Mouse (Mus musculus) limb, embryonic 10.5 days (tissue): ENCODE data around the gene Ddx28. TPM values are rescaled to one million over a fixed set of nuclear protein-coding genes. Genes with fewer than 3 reads are reported as not detected.
A peak's percentile ranks its signal among the peaks of the same experiment; 100 is the strongest.

ENCODE experiments used
- DNase-seq: peaks from one replicate; pipeline ENCODE4 v3.0.0-alpha.2; 2017; ENCODE audit warnings: low spot score
- H3K27ac ChIP-seq: fragments of 300-500 bp; sonication (generic); 2 replicates; pipeline ENCODE4 v1.5.1; 2016; ENCODE audit warnings: mild to moderate bottlenecking
- H3K27me3 ChIP-seq: fragments of 300-500 bp; sonication (generic); 2 replicates; pipeline ENCODE4 v1.6.1; 2016; ENCODE audit warnings: low read depth, mild to moderate bottlenecking; ENCODE audit not compliant: poor library complexity, severe bottlenecking
- H3K36me3 ChIP-seq: fragments of 300-500 bp; sonication (generic); 2 replicates; pipeline ENCODE4 v1.6.1; 2016; ENCODE audit warnings: mild to moderate bottlenecking, moderate library complexity
- H3K4me1 ChIP-seq: fragments of 300-500 bp; sonication (generic); 2 replicates; pipeline ENCODE4 v1.6.1; 2016
- H3K4me3 ChIP-seq: fragments of 300-500 bp; sonication (generic); 2 replicates; pipeline ENCODE4 v1.5.1; 2016; ENCODE audit warnings: mild to moderate bottlenecking, moderate library complexity
- H3K9me3 ChIP-seq: fragments of 300-500 bp; sonication (generic); replicated peaks from 2 replicates; pipeline ENCODE4 v1.6.1; 2016; ENCODE audit warnings: mild to moderate bottlenecking
- WGBS: fragments of 180-500 bp; shearing (Covaris S2); methylation state at CpG from one replicate; pipeline ENCODE4 v1.1.7; 2016; 5-methylcytosine and 5-hydroxymethylcytosine counted together
- polyA plus RNA-seq: library from polyadenylated mRNA; unstranded; fragments of >200 nt; fragmentation: Nextera tagmentation; extraction: Ambion mirVana; gene quantifications from 2 replicates; pipeline ENCODE4 v1.2.1, GENCODE M21; 2016

Ddx28 gene
- polyA plus RNA-seq, 1 experiment from 2014 or later, result 23.2 TPM

DNA sequence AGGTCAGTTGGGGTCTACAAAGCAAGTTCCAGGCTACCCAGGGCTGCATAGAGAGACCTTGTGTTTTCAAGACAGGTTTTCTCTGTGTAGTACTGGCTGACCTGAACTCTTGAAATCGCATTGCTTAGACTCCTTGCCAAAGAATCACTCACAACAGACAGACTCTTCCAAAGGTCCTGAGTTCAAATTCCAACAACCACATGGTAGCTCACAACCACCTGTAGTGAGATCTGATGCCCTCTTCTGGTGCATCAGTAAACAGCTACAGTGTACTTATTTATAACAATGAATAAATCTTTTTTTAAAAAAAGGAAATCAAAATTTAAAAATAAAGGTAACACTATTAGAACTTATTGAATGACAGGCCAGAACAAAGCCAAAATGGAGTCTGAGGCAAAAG is 30.5 kb downstream of the Ddx28 start:
- 95% methylated on average over 1 of the region's 1 CpGs for WGBS
- no peak for DNase-seq
- Histone ChIP-seq H3K4me3 (no peak overlapping the region), H3K27ac (no peak overlapping the region), H3K9me3 (no peaks in the 10 kb centered on the region; the same call in 1 of the 2 replicates), H3K27me3 (no peaks in the 10 kb centered on the region), H3K4me1 (no peaks in the 10 kb centered on the region), H3K36me3 (no peaks in the 10 kb centered on the region)

DNA sequence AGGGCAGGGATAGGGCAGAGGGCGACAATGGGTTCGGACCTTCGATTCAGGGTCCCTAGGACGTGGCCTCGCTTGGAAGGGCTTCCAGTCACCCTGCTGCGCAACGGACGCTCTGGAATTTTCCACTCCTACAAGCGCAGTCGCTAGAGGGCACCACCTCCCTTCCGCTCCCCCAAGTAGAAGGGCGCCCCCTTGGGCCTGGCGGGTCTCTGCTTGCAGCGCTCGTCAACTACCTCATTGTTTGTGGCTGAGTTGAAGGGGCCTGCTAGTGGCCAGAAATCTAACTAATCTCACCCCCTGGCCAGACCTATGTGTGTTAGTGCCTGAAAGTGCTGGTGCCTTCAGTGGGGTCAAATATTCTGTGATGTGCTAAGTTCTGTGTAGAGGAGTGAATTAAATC is 32.4 kb downstream of the Ddx28 start, which contains the start of gene Dpep3:
TSS of gene Dpep3 (minus strand) at position 105 of the 400 bp plus-strand sequence.
- H3K4me1 ChIP-seq, result no peaks in the 10 kb centered on the region
- no peaks in the 10 kb centered on the region for H3K27me3 ChIP-seq
- no peak within 1 kb of the TSS for H3K27ac ChIP-seq
- no peaks in the 10 kb centered on the region; the same call in 1 of the 2 replicates for H3K9me3 ChIP-seq
- DNase-seq, result no peak
- H3K4me3 ChIP-seq, result no peak within 1 kb of the TSS
- WGBS, result 91% methylated on average over 15 of the region's 15 CpGs
- no peaks in the 10 kb centered on the region for H3K36me3 ChIP-seq

DNA sequence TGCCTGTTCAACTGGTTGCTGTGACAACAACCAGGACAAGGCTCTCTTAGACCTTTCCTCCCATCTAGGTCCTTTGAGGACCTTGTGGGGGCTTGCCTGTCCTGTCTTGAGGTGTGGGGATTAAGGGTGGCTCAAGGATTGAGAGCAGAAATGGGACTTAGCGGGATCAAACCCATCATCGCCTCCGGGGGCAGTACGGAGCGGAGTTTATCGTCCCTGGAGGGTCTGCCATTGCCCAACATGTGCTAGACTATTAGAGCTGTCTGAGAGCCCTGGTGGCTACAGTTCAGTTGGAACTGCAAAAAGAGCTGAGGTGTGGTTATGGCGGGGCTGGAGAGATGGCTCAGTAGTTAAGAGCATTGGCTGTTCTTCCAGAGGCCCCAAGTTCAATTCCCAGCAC is 36.3 kb downstream of the Ddx28 start:
- no peaks in the 10 kb centered on the region; the same call in 1 of the 2 replicates for H3K9me3 ChIP-seq
- WGBS, result 69% methylated on average over 7 of the region's 7 CpGs
- DNase-seq, result no peak
- no peak overlapping the region for H3K27ac ChIP-seq
- no peaks in the 10 kb centered on the region for H3K36me3 ChIP-seq
- no peak overlapping the region for H3K4me3 ChIP-seq
- H3K4me1 ChIP-seq, result no peaks in the 10 kb centered on the region
- no peaks in the 10 kb centered on the region for H3K27me3 ChIP-seq

DNA sequence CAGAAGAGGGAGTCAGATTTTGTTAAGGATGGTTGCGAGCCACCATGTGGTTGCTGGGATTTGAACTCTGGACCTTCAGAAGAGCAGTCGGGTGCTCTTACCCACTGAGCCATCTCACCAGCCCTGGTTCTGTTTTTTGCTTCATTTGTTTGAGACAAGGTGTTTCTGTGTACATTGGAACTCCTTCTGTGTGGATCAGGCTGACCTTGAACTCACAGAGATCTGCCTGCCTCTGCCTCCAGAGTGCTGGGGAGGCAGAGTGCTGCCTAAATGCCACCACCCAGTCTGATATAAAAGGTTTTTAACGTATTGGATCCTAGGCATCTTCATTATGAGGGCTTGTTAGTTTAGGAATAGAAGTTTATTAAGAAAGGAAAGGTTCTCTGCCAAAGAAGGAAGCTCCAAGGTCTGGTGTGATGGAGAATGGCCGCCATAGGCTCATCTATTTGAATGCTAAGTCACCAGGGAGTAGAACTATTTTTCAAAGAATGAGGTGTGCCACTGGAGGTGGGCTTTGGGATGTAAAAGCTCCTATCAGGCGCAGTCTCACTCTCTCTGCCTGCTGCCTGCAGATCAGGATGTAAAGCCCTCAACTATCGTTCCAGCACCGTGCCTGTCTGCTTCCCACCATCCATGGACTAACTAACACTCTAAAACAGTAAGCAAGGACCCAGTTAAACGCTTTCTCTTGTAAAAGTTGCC is 40.5 kb downstream of the Ddx28 start:
- Histone ChIP-seq H3K4me3 (no peak overlapping the region), H3K9me3 (no peaks in the 10 kb centered on the region), H3K27ac (no peak overlapping the region), H3K36me3 (no peaks in the 10 kb centered on the region), H3K27me3 (peaks cover 14% of the 10 kb centered on the region), H3K4me1 (peaks cover 13% of the 10 kb centered on the region)
- no peak for DNase-seq
- WGBS, result 78% methylated on average over 8 of the region's 8 CpGs

DNA sequence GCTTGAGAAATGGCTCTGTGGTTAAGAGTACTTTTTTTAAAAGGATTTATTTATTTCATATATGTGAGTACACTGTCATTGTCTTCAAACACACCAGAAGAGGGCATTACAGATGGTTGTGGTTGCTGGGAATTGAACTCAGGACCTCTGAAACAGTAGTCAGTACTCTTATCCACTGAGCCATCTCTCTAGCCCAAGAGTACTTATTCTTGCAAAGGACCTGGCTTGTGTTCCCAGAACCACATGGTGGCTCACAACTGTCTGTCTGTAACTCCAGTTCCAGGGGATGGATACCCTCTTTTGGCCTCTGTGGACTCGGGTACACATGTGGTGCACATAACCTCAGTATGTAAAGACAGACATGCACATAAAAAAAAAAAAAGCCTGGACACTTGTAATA is 42.3 kb downstream of the Ddx28 start:
- no peak overlapping the region for H3K4me3 ChIP-seq
- no peak overlapping the region for H3K27ac ChIP-seq
- H3K4me1 ChIP-seq, result peaks cover 31% of the 10 kb centered on the region
- peaks cover 14% of the 10 kb centered on the region for H3K27me3 ChIP-seq
- no peaks in the 10 kb centered on the region for H3K36me3 ChIP-seq
- H3K9me3 ChIP-seq, result no peaks in the 10 kb centered on the region
- 97% methylated on average over 1 of the region's 1 CpGs for WGBS
- DNase-seq, result no peak

DNA sequence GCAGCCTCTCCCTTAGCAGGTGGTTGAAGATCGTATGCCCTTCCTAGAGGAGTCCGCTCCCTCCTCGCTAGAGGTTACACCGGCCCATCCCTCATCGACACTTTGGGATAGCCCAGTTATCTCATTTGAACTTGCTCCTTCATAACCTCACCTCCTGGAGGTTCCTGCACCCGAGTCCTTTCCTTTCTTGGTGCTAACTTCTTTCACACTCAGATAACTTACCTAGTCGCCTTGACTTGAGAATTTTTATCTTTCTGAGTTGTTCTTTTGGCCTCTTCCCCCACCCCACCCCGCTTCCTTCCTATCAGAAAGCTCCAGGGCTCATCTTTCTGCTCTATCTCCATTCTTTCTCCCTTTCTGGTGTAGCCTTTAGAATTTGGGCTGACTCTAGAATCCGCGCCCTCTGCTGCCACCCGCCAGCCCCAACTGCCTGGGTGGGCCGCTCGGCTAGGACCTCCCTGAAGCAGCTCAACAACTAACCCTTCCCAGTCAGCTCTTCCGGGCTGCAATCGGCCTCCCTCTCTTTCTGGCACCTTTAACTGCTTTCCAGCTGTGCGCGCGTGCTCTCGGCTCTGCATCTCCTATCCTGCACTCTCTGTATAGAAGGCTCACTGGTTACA is 44.9 kb downstream of the Ddx28 start:
- peak overlapping the region; percentile 87 for H3K4me3 ChIP-seq
- peaks cover 14% of the 10 kb centered on the region for H3K27me3 ChIP-seq
- H3K36me3 ChIP-seq, result 0 out of 2 replicates have a peak, but pooled peaks cover 4% of the 10 kb centered on the region
- peak; percentile 84 for DNase-seq
- H3K9me3 ChIP-seq, result no peaks in the 10 kb centered on the region
- H3K27ac ChIP-seq, result peak overlapping the region; percentile 93
- 5% methylated on average over 19 of the region's 19 CpGs for WGBS
- H3K4me1 ChIP-seq, result peaks cover 41% of the 10 kb centered on the region

DNA sequence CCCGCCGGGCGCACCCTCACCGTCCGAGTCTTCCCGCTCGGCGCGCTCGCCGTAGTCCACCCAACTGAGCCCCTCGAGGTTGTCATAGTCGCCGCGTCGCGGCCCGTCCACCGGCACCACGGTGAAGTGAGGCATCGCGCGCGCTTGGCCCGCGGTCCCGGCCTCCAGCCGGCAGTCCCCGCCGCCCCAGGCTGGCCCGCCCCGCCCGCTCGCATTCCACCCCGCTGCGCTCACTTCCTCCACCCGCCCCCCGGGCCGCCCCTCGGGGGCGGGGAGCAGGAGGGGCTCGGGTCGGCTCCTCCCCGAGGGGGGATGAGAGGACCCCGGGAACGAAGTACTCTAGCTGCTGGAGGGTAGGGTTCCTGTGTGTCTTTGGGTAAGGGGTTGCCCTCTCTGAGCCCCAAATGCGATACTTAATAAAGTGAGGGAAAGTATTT is 45.8 kb downstream of the Ddx28 start, which contains the start of gene Slc12a4:
TSS of gene Slc12a4 (minus strand) at position 193 of the 437 bp plus-strand sequence.
- Histone ChIP-seq H3K36me3 (0 out of 2 replicates have a peak, but pooled peaks cover 8% of the 10 kb centered on the region), H3K9me3 (no peaks in the 10 kb centered on the region), H3K27me3 (peaks cover 14% of the 10 kb centered on the region), H3K4me1 (peaks cover 41% of the 10 kb centered on the region), H3K4me3 (peak within 1 kb of the TSS; percentile 87), H3K27ac (peak within 1 kb of the TSS; percentile 93)
- WGBS, result under 1% methylated on average over 45 of the region's 47 CpGs
- peak; percentile 90 for DNase-seq

DNA sequence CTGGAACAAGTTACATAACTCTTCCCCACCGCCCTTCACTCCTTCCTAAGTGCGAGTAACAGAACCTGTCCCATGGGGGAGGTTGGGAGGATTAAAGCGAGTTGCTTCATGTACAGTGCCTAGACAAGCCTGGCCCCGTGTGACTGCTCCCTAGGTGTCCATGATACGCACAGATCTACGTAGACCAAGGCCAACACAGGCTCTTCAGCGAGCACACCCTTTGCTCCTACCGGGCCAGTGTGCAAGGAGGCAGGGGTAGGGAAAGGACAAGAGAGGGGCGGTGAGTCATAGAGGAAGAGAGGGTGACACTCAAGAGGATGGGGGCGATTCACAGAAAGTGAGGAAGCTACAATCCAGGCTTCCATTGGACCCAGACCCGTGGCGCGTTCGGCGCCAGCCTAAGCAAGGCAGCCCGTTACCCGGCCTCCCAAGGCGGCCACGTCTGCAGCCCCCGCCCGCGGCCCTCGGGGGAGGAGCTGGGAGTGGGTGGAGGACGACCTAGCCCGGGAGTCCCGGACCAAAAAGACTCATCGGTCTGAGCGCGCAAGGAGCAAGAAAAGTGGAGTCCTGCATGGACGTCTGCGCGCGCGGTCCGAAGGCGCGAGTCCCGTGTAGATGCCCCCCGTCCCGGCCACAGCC is 46.3 kb downstream of the Ddx28 start:
- peaks cover 41% of the 10 kb centered on the region for H3K4me1 ChIP-seq
- DNase-seq, result peak; percentile 77
- no peaks in the 10 kb centered on the region for H3K9me3 ChIP-seq
- peak overlapping the region; percentile 87 for H3K4me3 ChIP-seq
- H3K27ac ChIP-seq, result peak overlapping the region; percentile 93
- peaks cover 14% of the 10 kb centered on the region for H3K27me3 ChIP-seq
- WGBS, result 3% methylated on average over 38 of the region's 40 CpGs
- H3K36me3 ChIP-seq, result peaks cover 13% of the 10 kb centered on the region; the same call in 1 of the 2 replicates

DNA sequence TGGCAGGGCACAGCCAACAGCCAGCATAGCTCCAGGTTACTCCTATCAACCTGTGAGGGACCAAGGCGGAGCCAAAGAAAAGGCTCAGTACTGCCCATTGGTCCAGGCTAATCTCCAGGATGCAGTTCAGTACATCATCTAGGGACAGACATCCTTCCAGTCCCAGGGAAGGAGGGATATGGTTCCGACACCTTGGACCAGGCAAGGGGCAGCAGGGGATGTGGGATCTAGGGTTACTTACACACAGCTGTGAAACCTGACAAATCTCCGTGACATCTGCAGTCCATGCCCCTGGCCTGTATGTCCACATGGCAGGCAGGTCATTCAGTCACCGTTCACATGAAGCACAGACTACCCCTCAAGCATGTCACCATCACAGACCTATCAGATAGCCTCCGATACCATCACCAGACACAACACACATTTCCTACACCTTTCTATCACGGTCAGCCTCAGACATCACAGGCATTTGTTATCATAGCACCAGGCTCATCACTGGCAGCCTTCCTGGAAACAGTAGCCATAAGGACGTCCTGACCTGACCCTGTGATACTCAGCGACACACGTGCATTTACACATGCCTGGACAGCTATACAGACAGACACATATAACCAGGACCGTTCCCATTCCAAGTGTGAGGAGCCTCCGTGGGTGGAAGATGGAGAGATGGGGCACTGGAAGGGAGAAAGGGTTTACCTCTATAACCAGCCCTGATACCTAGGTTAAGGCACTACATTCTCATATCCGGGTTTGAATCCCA is 47.0 kb downstream of the Ddx28 start:
- Histone ChIP-seq H3K36me3 (peaks cover 20% of the 10 kb centered on the region), H3K27ac (peak overlapping the region; percentile 93), H3K27me3 (peaks cover 14% of the 10 kb centered on the region), H3K4me3 (peak overlapping the region; percentile 87), H3K9me3 (no peaks in the 10 kb centered on the region), H3K4me1 (peaks cover 41% of the 10 kb centered on the region)
- DNase-seq, result no peak
- WGBS, result 66% methylated on average over 12 of the region's 12 CpGs

DNA sequence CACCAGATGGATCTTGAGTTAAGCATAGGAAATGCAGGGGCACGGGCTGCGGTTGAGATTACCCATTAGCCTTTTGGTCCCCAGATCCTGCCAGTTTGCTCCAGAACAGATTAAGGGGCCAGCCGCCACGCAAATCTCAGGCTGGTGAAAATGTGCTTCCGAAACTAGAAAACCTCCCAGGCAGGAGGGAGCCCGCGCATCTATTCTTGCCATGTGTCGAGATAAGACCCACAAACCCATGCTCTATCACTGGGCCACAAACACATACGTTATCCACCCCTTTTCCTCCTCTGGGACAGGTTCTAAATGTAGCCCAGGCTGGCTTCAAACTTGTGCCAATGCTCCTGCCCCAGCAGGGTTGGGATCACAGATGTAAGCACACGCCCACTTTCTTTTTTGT is 50.1 kb downstream of the Ddx28 start:
- no peaks in the 10 kb centered on the region for H3K27me3 ChIP-seq
- DNase-seq, result no peak
- peaks cover 49% of the 10 kb centered on the region for H3K36me3 ChIP-seq
- H3K4me1 ChIP-seq, result peaks cover 36% of the 10 kb centered on the region
- H3K4me3 ChIP-seq, result no peak overlapping the region
- 87% methylated on average over 10 of the region's 10 CpGs for WGBS
- H3K27ac ChIP-seq, result no peak overlapping the region
- H3K9me3 ChIP-seq, result no peaks in the 10 kb centered on the region

DNA sequence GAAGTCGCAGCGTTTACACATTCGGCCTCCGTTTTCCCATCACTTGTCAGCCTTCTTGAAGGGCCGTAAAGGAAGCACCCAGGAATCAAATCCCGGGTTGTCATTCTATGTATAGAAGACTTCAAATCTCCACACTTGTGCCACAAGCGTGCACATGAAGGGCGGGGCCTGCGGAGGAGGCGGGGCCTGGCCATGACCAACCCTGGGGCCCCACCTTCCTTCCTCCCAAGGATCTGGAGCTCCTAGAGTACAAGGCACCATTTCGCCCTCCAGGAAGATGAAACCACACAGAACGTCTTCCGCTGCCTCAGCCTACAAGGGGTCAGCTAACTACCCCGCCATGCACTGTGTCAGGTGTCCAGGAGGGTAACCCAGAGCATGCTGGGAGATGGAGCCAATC is 50.6 kb downstream of the Ddx28 start:
- WGBS, result 79% methylated on average over 14 of the region's 14 CpGs
- peaks cover 33% of the 10 kb centered on the region for H3K4me1 ChIP-seq
- H3K9me3 ChIP-seq, result no peaks in the 10 kb centered on the region
- no peaks in the 10 kb centered on the region for H3K27me3 ChIP-seq
- no peak overlapping the region for H3K27ac ChIP-seq
- DNase-seq, result no peak
- peaks cover 53% of the 10 kb centered on the region for H3K36me3 ChIP-seq
- no peak overlapping the region for H3K4me3 ChIP-seq
